Mouse (Mus musculus) liver, adult (tissue): ENCODE measurements around the gene Esp34.

ENCODE experiments used
- GATA4 ChIP-seq: IDR thresholded peaks from 2 replicates; pipeline ENCODE4 v1.6.1; 2014; ENCODE audit warnings: mild to moderate bottlenecking, low read length; ENCODE audit not compliant: insufficient replicate concordance

Gene Esp34

DNA sequence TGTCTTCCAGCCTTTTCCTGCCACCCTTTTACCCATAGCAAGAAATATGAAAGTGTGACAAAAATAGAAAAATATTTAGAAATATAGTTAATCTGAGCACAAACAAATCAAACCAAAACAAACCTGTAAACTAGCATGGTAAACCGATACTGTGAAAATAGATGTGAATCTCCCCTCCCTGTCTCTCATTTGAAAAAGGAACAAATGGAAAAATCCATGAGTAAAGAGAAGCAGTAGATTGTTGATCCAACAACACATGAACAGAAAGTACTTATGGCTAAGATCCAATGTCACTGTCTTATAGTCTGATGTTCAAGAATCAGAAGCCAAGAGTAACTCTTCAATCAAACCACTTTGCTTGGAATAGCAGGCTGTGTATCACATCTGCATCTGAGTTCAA lies at the start of gene Esp34:
TSS of gene Esp34 (plus strand) at position 301 of the 400 bp plus-strand sequence.
- TF ChIP-seq GATA4, result no peak

DNA sequence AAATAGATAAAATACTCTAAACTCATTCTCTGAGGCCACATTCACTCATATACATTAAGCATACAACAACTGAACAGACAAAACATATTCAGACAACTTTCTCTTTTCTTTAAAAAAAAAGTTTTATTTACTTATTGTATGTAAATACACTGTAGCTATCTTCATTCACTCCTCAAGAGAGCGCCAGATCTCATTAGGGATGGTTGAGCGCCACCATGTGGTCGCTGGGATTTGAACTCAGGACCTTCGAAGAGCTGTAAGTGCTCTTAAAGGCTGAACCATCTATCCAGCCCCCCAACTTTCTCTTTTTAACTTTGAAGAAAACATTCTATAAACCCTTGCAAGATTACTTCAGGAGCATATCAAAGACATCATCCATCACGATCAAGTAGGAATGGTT lies 8.5 kb downstream of the Esp34 start:
- no peak for TF ChIP-seq GATA4
